Mouse (Mus musculus): ENCODE measurements at regions not wholly inside any gene's neighbourhood (a gene's known extent, or its start where the extent isn't known, plus 50 kb on each side); places are given as distances from the start of the nearest gene placed in this dataset.

- Histone ChIP-seq H3K4me3 (replicated peaks; ENCODE audit: low read length) (no peak overlapping the region), H3K4me1 (replicated peaks; ENCODE audit: control insufficient read depth, insufficient read depth, low read length) (peaks cover 24% of the 10 kb centered on the region), H3K27me3 (replicated peaks; ENCODE audit: control insufficient read depth, insufficient read depth, low read length) (no peaks in the 10 kb centered on the region), H3K27ac (ENCODE audit: low read length) (no peak overlapping the region), H3K9ac (replicated peaks; ENCODE audit: low read depth, low read length) (no peak overlapping the region), H3K9me3 (ENCODE audit: control insufficient read depth, low read length) (no peaks in the 10 kb centered on the region), H3K4me2 (ENCODE audit: low read length) (no peak overlapping the region), H3K36me3 (ENCODE audit: control insufficient read depth, insufficient read depth) (no peaks in the 10 kb centered on the region)
- peak; percentile 57 for ATAC-seq
- WGBS = 31% methylated on average over 10 of the region's 10 CpGs
These were observed 713.8 kb upstream of the Castor2 start for GRCm38 (mm10) chr5:133385374-133386349.

GRCm38 (mm10) chr5:133365771-133366170 is 733.7 kb upstream of the Castor2 start:
- Histone ChIP-seq H3K4me3 (replicated peaks; ENCODE audit: low read length) (no peak overlapping the region), H3K27me3 (replicated peaks; ENCODE audit: control insufficient read depth, insufficient read depth, low read length) (no peaks in the 10 kb centered on the region), H3K9me3 (ENCODE audit: control insufficient read depth, low read length) (no peaks in the 10 kb centered on the region), H3K4me1 (replicated peaks; ENCODE audit: control insufficient read depth, insufficient read depth, low read length) (peaks cover 6% of the 10 kb centered on the region), H3K36me3 (ENCODE audit: control insufficient read depth, insufficient read depth) (no peaks in the 10 kb centered on the region), H3K27ac (ENCODE audit: low read length) (peak overlapping the region; percentile 2), H3K4me2 (ENCODE audit: low read length) (no peak overlapping the region), H3K9ac (replicated peaks; ENCODE audit: low read depth, low read length) (no peak overlapping the region)
- WGBS = 50% methylated on average over 3 of the region's 3 CpGs
- peak; percentile 72 for ATAC-seq

- Histone ChIP-seq H3K4me2 (ENCODE audit: low read length) (no peak overlapping the region), H3K4me3 (replicated peaks; ENCODE audit: low read length) (no peak overlapping the region), H3K27ac (ENCODE audit: low read length) (no peak overlapping the region), H3K36me3 (ENCODE audit: control insufficient read depth, insufficient read depth) (no peaks in the 10 kb centered on the region), H3K9me3 (ENCODE audit: control insufficient read depth, low read length) (no peaks in the 10 kb centered on the region), H3K9ac (replicated peaks; ENCODE audit: low read depth, low read length) (no peak overlapping the region), H3K27me3 (replicated peaks; ENCODE audit: control insufficient read depth, insufficient read depth, low read length) (no peaks in the 10 kb centered on the region), H3K4me1 (replicated peaks; ENCODE audit: control insufficient read depth, insufficient read depth, low read length) (no peaks in the 10 kb centered on the region)
- ATAC-seq = no peak
- WGBS = 73% methylated on average over 3 of the region's 3 CpGs
These were observed 752.0 kb upstream of the Castor2 start for GRCm38 (mm10) chr5:133347516-133347915.

GRCm38 (mm10) chr5:133341973-133342372 is 757.5 kb upstream of the Castor2 start:
- Histone ChIP-seq H3K4me3 (replicated peaks; ENCODE audit: low read length) (no peak overlapping the region), H3K9ac (replicated peaks; ENCODE audit: low read depth, low read length) (no peak overlapping the region), H3K36me3 (ENCODE audit: control insufficient read depth, insufficient read depth) (no peaks in the 10 kb centered on the region), H3K27ac (ENCODE audit: low read length) (no peak overlapping the region), H3K27me3 (replicated peaks; ENCODE audit: control insufficient read depth, insufficient read depth, low read length) (no peaks in the 10 kb centered on the region), H3K4me1 (replicated peaks; ENCODE audit: control insufficient read depth, insufficient read depth, low read length) (no peaks in the 10 kb centered on the region), H3K4me2 (ENCODE audit: low read length) (no peak overlapping the region), H3K9me3 (ENCODE audit: control insufficient read depth, low read length) (no peaks in the 10 kb centered on the region)
- no peak for ATAC-seq
- 84% methylated on average over 3 of the region's 3 CpGs for WGBS

- H3K27ac ChIP-seq (ENCODE audit: low read length) = no peak overlapping the region
- H3K4me1 ChIP-seq (replicated peaks; ENCODE audit: control insufficient read depth, insufficient read depth, low read length) = no peaks in the 10 kb centered on the region
- no peak for ATAC-seq
- H3K4me2 ChIP-seq (ENCODE audit: low read length) = no peak overlapping the region
- no peaks in the 10 kb centered on the region for H3K27me3 ChIP-seq (replicated peaks; ENCODE audit: control insufficient read depth, insufficient read depth, low read length)
- H3K9me3 ChIP-seq (ENCODE audit: control insufficient read depth, low read length) = no peaks in the 10 kb centered on the region
- no peak overlapping the region for H3K4me3 ChIP-seq (replicated peaks; ENCODE audit: low read length)
- 82% methylated on average over 2 of the region's 2 CpGs for WGBS
- H3K36me3 ChIP-seq (ENCODE audit: control insufficient read depth, insufficient read depth) = no peaks in the 10 kb centered on the region
- H3K9ac ChIP-seq (replicated peaks; ENCODE audit: low read depth, low read length) = no peak overlapping the region
These were observed 777.5 kb upstream of the Auts2 start for GRCm38 (mm10) chr5:133320626-133321025.

GRCm38 (mm10) chr5:133320206-133320605 is 777.1 kb upstream of the Auts2 start:
- H3K27me3 ChIP-seq (replicated peaks; ENCODE audit: control insufficient read depth, insufficient read depth, low read length) = no peaks in the 10 kb centered on the region
- no peak overlapping the region for H3K27ac ChIP-seq (ENCODE audit: low read length)
- no peak for ATAC-seq
- H3K9me3 ChIP-seq (ENCODE audit: control insufficient read depth, low read length) = no peaks in the 10 kb centered on the region
- no peak overlapping the region for H3K9ac ChIP-seq (replicated peaks; ENCODE audit: low read depth, low read length)
- H3K36me3 ChIP-seq (ENCODE audit: control insufficient read depth, insufficient read depth) = no peaks in the 10 kb centered on the region
- no peak overlapping the region for H3K4me3 ChIP-seq (replicated peaks; ENCODE audit: low read length)
- H3K4me1 ChIP-seq (replicated peaks; ENCODE audit: control insufficient read depth, insufficient read depth, low read length) = no peaks in the 10 kb centered on the region
- WGBS = 88% methylated on average over 1 of the region's 1 CpGs
- no peak overlapping the region for H3K4me2 ChIP-seq (ENCODE audit: low read length)

- H3K27me3 ChIP-seq (replicated peaks; ENCODE audit: control insufficient read depth, insufficient read depth, low read length) = no peaks in the 10 kb centered on the region
- H3K9ac ChIP-seq (replicated peaks; ENCODE audit: low read depth, low read length) = no peak overlapping the region
- H3K4me2 ChIP-seq (ENCODE audit: low read length) = no peak overlapping the region
- no peaks in the 10 kb centered on the region for H3K36me3 ChIP-seq (ENCODE audit: control insufficient read depth, insufficient read depth)
- ATAC-seq = no peak
- H3K27ac ChIP-seq (ENCODE audit: low read length) = no peak overlapping the region
- H3K4me3 ChIP-seq (replicated peaks; ENCODE audit: low read length) = no peak overlapping the region
- H3K4me1 ChIP-seq (replicated peaks; ENCODE audit: control insufficient read depth, insufficient read depth, low read length) = peaks cover 8% of the 10 kb centered on the region
- WGBS = 31% methylated on average over 7 of the region's 7 CpGs
- no peaks in the 10 kb centered on the region for H3K9me3 ChIP-seq (ENCODE audit: control insufficient read depth, low read length)
These were observed 770.9 kb upstream of the Auts2 start for GRCm38 (mm10) chr5:133314031-133314430.

GRCm38 (mm10) chr5:133310979-133311890 is 768.1 kb upstream of the Auts2 start:
- no peaks in the 10 kb centered on the region for H3K36me3 ChIP-seq (ENCODE audit: control insufficient read depth, insufficient read depth)
- H3K9ac ChIP-seq (replicated peaks; ENCODE audit: low read depth, low read length) = no peak overlapping the region
- no peak overlapping the region for H3K4me2 ChIP-seq (ENCODE audit: low read length)
- no peaks in the 10 kb centered on the region for H3K27me3 ChIP-seq (replicated peaks; ENCODE audit: control insufficient read depth, insufficient read depth, low read length)
- H3K9me3 ChIP-seq (ENCODE audit: control insufficient read depth, low read length) = no peaks in the 10 kb centered on the region
- peak overlapping the region; percentile 34; the same call in 1 of the 2 replicates for H3K27ac ChIP-seq (ENCODE audit: low read length)
- no peak overlapping the region for H3K4me3 ChIP-seq (replicated peaks; ENCODE audit: low read length)
- 11% methylated on average over 6 of the region's 6 CpGs for WGBS
- H3K4me1 ChIP-seq (replicated peaks; ENCODE audit: control insufficient read depth, insufficient read depth, low read length) = peaks cover 8% of the 10 kb centered on the region
- ATAC-seq = peak; percentile 89

- no peak overlapping the region for H3K4me2 ChIP-seq (ENCODE audit: low read length)
- H3K9me3 ChIP-seq (ENCODE audit: control insufficient read depth, low read length) = no peaks in the 10 kb centered on the region
- 77% methylated on average over 7 of the region's 7 CpGs for WGBS
- no peak overlapping the region for H3K9ac ChIP-seq (replicated peaks; ENCODE audit: low read depth, low read length)
- H3K27ac ChIP-seq (ENCODE audit: low read length) = no peak overlapping the region
- peaks cover 6% of the 10 kb centered on the region; the same call in 1 of the 2 replicates for H3K4me1 ChIP-seq (replicated peaks; ENCODE audit: control insufficient read depth, insufficient read depth, low read length)
- H3K4me3 ChIP-seq (replicated peaks; ENCODE audit: low read length) = no peak overlapping the region
- ATAC-seq = no peak
- H3K36me3 ChIP-seq (ENCODE audit: control insufficient read depth, insufficient read depth) = no peaks in the 10 kb centered on the region
- H3K27me3 ChIP-seq (replicated peaks; ENCODE audit: control insufficient read depth, insufficient read depth, low read length) = no peaks in the 10 kb centered on the region
These were observed 724.7 kb upstream of the Auts2 start for GRCm38 (mm10) chr5:133267887-133268286.
